Mouse (Mus musculus): Measurements from ENCODE around the gene Hist2h3c2. TPM values are rescaled to one million over a fixed set of nuclear protein-coding genes. Genes with fewer than 3 reads are reported as not detected.
"Not testable (repeated sequence)": the region's sequence is repeated elsewhere in the genome, so short reads cannot be mapped to it uniquely, and the experiment has no call there.

Hist2h3c2 gene
- total RNA-seq, 1 experiment from 2014 or later: 148 TPM

DNA sequence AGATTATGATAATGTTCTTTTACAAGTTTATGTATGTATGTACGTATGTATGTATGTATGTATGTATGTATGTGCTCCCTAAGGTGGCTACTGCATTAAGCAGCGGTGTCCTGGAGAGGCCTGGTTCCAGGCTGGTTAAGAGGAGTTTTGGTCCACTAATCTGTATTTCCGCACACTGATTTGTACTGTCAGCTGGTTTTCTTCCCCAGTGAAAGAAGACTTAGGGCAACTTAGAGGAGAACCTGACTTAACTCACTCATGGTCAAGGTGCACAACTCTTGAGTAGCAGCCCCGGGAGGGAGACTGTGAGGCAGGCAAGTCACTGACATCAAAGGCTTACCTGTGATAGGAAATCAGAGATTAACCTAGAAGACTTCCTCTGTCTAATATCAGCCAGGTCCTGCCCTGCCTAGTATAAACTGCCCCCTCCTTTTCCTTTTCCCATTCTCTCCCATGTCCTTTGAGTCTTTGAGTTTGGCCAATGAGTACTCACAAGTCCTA, 2.0 kb downstream of the Hist2h3c2 start:
- DNase-seq: no peak

DNA sequence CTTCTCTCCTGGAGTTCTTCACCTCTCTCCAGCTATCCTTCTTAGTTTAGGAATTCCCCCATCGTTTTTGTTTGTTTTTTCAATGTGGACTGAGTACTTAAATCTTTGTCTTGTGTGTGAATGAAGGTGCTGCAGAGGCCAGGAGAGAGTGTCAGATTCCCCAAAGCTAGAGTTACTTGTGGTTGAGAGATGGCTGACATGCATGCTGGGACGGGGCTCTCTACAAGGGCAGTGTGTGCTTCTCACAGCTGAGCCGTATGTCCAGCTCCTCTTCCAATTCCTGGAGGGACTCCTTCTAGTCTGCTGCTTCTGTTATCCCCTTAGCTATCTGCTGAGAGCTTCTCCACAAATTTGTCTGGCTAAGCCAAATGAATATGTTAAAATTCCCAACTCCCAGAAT, 3.1 kb downstream of the Hist2h3c2 start:
- no peak for DNase-seq

DNA sequence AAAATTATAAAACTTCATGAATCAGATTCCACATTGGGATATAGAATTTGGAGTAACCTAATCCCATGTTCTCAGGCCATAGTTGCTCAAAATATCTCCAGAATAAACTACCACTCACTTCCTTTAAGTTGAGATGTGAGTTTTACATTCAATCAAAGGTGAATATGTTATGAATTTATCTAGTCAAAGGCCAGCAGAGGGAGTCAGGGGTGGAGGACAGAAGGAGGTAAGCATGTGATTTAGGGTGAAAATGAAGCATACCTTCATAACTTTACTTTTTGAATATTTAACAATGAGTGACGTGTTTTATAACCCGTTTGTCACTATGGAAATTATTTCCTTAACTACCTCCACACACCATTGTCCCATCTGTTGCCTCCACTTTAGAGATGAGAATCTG, 4.0 kb downstream of the Hist2h3c2 start:
- DNase-seq: no peak

DNA sequence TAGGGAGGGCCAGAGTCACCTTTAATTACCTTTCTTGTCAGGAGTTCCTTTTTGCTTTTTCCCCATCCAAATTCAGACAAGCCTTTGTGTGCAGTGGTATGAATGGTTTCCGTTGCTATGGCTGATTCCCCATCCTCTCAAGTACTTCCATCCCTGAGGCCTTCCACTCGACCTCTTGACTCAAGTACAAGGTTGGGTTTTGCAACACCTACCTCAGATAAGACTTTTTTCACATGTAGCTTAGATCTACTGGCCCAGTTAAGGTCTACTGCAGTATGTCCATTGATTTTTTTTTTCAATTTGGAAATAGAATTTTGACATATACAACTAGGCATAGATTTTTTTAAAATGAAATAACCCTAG, 7.2 kb downstream of the Hist2h3c2 start:
- no peak for DNase-seq

DNA sequence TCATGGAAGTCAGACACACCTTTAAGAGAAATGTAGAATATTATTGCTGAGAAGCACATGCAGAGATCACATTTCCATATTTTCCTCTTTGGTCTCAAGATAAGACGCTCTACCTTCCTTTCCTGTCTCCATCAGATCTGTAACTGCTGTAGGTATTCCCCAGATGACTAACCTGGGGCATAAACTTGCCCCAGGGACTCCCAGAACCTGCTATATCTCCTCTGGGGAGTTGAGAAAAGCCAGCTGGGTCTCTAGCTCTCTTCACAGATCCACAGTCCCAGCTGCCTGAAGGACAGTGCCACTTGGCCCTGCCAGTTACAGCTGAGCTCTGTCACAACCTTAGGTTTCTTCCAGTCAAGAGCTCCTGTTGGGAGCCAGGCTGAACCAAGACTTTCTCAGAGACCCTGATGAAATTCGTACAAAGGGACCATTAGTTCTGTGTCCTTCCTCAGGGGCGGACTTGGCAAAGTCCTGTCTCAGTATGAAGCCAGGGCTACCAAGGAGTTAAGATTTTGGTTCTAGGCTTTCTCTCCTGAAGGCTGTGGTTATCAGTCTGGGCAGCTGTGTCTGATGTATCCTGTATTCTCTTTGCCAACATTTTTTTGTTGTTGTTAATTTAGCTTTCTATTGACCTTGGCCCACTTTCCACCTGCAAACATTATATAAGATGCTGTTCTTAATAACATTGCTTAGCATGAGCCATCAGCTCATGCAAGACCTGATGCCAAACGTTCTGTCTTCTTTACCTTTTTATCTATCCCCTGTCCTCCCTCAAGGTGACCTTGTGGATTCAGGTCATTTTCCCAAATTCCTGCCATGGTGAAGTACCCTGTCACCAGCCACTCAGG, 7.8 kb downstream of the Hist2h3c2 start:
- peak; percentile 53 for DNase-seq

DNA sequence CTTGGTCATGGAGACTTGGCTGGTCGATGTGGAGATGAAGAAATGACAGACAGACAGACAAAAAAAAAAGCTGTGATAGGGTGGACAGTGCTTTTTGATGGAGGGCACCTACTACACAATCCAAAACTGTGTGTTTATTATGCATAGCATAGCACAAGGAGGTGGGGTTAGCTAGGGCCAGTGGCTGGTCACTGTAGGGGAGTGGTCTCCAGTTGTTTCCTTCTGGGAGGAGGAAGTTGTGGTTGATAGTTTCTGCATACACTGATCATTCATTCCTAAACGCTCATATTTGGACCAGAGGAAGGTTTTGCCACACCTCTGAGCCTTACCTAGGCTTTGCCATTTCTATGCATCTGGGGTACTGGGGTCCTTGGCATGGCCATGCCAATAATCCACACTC, 8.5 kb downstream of the Hist2h3c2 start:
- DNase-seq: no peak

DNA sequence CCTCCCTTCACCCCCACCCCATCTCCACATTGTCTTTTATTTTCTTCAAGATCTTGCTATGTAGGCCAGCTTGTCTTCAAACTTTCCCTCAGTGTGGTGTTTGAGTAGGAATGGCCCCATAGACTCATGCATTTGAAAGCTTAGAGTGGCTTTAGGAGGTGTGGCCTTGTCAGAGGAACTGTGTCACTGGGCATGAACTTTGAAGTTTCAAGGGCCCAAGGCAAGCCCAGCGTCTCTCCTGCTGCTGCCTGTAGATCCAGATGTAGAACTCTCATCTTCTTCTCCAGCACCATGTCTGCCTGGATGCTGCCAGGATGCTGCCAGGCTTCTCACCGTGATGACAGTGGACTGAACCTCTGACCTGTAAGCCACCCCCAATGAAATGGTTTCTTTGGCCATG, 10.1 kb downstream of the Hist2h3c2 start:
- peak; percentile 35 for DNase-seq

DNA sequence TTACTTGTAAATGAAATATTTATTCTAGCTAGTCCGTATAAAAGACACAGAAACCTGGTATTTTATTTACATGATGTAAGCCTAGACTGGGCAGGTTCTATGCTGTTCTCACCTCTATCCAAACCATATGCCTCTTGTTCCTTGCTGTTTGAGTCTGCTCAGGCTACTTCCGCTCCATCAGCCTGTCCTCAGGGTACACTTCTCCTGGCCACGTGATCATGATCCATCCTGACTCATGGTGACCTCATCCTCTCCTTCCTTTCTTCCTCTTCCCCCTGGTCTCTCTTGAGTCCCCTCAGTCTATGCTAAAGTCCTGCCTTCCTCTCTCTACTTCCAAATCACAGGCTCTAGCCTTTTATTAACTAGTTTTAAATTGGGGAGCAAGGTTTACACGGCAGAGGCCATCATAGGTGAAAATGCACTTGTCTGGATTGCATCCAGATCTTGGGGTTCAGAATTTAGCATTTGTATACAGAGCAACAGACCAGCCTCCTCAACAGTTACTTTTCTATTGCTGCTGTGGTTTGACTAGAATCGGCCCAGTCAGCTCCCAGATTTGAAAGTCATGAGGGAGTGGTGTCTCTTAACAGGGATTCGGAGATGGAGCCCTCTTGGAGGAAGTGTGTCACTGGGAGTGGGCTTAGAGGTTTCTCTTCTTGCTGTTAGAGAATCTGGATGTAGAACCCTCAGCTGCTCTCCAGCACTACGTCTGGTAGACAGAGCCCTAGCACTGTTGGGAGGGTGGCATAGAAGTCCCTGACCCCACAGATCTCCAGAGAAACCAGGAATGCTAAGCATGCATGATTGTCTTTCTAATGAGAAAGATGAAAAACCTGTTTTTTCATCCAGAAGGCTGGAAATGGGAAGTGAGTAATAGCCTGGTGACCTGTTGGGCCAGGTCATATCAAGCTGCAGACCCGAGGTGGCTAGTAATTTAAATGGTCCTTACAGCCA, 12.0 kb downstream of the Hist2h3c2 start:
- peak; percentile 45 for DNase-seq

DNA sequence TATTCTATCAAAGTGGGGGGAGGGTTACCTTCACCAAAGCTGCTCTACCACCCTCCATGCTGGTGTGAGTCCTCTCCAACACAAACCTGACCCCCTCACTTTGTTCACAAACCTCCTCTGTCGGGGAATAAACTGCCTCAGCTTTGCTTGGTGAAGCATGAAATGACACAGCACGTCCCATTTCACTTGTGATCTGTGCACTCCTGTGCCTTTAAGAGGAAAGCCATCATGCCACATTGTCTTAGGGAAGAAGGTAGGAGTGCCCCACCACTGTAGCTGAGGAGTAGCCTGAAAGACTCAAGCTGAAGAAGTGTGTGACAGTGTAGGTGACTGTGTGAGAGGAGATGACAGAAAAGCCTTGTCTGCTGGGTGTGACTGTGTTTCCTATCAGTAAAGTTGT, 13.5 kb downstream of the Hist2h3c2 start:
- DNase-seq: no peak

DNA sequence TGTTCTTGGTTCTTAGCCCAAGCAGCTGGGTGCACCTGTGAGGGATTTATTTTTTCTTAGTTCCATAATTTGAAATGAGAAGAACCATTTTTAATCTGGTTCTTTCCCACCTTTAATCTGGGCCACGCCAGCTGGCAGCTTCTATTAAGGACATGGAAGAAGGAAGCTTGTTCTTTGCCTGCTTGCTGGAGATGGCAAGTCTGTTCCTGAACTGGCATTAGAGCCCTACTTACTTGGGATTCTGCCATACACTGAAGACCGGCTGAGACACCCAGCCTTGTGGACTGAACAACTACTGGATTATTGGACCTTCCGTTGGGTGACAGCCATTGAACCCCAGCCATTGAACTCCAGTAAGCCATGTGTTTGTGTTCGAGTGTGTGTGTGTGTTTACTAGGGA, 16.2 kb downstream of the Hist2h3c2 start:
- DNase-seq: no peak

DNA sequence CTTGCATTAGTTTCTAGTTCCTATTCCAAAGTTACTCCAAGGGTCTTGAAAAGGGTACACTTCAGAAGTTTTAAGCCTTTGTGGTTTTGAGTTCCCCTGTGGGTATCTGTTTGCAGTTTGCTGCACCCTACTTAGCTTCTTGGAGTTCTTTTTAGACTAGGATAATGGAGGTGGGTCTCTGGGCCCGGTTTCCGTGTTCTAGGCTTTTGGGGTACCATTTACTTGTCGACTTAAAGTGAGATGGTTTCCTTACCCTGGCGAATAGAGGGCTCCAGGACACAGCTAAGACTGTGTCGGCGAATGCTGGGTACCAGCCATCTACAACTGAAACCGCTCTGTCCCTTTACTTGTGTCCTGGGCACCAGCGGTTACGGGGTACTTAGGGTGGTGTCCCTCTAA, 17.3 kb downstream of the Hist2h3c2 start:
- DNase-seq: no peak

DNA sequence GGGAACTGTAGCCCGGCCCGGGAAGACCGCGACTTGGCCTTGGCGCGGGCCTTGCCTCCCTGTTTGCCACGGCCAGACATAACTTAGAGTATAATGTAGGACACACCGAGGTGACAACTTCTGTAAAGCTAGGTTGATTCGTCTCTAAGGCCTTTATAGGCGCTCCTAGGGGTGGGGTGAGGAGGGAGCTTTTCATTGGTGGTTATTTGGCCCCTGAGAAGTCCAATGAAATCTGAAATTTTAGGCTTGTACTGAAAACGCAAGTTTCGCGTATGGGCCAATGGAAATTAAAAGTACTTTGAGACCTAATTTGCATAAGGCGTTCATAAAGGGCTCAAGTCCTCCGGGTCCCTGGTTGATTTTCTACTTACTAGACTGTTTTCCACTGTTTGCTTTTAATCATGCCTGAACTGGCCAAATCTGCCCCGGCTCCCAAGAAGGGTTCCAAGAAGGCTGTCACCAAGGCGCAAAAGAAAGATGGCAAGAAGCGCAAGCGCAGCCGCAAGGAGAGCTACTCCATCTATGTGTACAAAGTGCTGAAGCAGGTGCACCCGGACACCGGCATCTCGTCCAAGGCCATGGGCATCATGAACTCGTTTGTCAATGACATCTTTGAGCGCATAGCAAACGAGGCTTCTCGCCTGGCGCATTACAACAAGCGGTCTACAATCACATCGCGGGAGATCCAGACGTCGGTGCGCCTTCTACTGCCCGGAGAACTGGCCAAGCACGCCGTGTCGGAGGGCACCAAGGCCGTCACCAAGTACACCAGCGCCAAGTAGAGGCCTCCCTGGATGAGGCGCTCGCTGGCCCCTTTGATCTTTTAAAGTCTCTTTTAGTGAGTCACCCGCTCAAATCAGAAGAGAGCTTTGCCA, 17.9 kb downstream of the Hist2h3c2 start, which contains the start of the genes Hist2h2ac and Hist2h2be:
Gene Hist2h2ac, minus strand, starts transcription at position 116 of the 875 bp plus-strand sequence.
Gene Hist2h2be, plus strand, starts transcription at position 355 of the 875 bp plus-strand sequence.
- peak; percentile 89 for DNase-seq

DNA sequence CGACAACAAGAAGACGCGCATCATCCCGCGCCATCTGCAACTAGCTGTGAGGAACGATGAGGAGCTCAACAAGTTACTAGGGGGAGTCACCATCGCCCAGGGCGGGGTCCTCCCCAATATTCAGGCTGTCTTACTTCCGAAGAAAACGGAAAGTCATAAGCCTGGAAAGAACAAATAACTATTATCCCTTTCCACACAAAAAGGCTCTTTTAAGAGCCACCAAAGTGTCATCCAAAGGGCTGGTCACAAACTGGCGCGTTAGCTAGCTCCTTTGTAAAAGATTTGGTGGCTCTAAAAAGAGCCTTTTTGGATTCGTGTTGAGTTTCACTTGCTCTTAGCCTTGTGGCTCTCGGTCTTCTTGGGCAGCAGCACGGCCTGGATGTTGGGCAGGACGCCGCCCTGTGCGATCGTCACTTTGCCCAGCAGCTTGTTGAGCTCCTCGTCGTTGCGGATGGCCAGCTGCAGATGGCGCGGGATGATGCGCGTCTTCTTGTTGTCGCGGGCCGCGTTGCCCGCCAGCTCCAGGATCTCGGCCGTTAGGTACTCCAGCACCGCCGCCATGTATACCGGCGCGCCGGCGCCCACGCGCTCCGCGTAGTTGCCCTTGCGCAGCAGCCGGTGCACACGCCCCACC, 18.7 kb downstream of the Hist2h3c2 start:
- not testable (repeated sequence) for DNase-seq

DNA sequence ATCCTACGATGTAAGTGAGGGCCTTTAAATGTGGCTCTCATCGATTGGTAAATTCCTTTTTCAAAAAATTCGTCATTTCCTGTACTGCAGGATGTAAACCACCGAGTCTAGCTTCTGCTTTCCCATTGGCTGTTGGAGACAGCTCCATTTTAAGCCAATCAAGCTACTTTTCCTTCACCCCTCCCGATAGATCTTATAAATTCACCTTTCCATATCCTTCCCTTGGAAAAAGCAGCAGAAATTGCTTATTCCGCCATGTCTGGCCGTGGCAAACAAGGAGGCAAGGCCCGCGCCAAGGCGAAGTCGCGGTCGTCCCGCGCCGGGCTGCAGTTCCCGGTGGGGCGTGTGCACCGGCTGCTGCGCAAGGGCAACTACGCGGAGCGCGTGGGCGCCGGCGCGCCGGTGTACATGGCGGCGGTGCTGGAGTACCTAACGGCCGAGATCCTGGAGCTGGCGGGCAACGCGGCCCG, 19.2 kb downstream of the Hist2h3c2 start, which contains the start of the genes Bola1 and Hist2h2ab:
Gene Bola1, minus strand, starts transcription at position 49 of the 470 bp plus-strand sequence.
Gene Hist2h2ab, plus strand, starts transcription at position 205 of the 470 bp plus-strand sequence.
- DNase-seq: peak; percentile 81

DNA sequence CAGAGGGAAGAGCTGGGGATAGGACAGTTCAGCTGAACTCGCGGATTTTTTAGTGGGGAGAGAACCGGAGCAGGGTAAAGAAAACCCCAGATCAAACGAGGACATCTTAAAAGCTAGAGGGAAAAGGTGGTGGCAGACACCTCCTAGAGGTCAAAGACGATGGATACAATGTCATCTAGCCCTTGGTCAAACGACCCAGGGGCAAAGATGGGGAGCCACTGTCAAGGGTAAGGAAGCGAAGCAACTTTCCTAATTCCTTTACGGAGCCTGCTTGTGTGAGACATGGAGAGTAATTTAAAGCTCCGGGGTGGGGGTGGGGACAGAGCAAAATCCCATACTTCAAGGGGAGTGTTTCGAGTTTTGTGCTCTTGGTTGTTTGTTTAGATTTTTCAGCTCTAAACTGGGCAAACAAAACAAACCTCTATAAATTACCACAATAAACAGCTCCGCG, 19.7 kb downstream of the Hist2h3c2 start:
- peak; percentile 30 for DNase-seq

DNA sequence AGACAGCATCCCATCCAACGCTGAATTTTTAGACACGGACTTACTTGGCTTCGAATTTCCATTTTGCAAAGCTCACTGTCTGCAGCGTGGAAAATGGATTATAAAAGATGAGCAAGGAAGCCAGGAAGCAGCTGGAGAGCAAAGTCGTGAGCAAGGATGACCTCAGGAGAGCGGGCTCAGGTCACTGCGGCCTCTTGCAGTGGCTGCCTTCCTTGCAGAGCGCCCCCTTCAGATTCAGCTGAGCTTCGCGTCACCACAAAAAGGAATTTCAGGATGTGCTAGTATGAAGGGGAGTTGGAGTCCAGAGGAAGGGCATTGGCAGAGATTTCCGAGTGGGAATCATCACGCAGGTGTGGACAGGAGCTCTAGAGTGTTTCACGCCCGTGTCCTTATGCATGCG, 29.7 kb downstream of the Hist2h3c2 start:
- peak; percentile 60 for DNase-seq

DNA sequence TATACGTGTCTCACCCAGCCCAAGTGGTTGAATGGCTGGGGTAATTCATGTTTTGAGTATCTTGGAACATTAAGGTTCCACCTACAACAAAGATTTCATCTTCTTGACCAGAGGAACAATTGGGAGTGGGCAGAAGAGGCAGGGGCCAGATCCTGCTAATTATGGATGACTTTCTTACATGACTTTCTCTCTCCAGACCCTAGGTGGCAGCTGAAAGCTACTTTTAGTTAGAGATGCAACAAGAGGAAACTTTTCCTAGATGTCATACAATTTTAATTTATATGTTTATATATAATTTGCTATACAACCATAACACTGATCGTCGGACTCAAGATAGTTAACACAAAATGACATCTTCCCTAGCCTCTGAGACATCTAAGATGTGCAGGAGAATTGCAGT, 31.1 kb downstream of the Hist2h3c2 start:
- no peak for DNase-seq

DNA sequence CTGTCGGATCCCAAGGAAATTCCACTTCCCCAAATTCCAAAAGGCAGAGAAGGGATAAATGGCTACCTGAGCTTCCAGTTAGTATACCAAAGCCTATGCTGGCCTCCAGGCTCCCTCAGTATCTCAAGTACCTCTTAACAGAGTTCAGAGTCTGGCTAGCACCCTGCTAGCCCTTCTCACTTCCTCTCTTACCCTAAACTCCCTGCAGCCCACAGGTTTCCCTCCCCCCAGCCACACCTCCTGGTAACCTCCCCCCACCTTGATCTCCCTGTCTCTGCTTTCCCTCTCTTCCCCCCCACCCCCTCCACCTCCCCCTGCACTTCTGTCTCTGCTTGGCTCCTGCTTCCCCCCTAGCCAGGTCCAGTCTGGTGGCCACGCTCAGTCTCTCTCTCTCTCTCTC, 39.2 kb downstream of the Hist2h3c2 start:
- DNase-seq: no peak

DNA sequence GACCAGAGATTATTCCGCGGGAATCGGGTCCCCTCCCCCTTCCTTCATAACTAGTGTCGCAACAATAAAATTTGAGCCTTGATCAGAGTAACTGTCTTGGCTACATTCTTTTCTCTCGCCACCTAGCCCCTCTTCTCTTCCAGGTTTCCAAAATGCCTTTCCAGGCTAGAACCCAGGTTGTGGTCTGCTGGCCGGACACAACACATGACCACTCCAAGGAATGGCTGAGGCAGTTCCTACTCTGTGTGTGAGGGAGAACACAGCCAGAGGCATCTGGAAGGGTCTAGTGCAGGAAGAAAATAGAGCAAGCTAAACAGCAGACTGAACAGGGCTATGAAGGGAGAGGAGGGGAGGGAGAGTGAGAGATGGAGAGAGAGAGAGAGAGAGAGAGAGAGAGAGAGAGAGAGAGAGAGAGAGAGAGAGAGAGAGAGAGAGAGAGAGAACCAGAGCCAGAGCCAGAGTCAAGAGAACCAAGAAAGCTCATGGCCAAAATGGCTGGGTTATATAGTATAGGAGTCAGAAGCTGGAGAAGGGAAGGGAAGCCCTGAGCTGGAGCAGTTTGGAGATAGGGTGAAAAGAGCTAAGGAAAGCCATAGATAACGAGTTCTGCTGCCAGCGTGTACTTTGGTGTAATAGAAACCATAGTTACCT, 40.2 kb downstream of the Hist2h3c2 start:
- DNase-seq: not testable (repeated sequence)

DNA sequence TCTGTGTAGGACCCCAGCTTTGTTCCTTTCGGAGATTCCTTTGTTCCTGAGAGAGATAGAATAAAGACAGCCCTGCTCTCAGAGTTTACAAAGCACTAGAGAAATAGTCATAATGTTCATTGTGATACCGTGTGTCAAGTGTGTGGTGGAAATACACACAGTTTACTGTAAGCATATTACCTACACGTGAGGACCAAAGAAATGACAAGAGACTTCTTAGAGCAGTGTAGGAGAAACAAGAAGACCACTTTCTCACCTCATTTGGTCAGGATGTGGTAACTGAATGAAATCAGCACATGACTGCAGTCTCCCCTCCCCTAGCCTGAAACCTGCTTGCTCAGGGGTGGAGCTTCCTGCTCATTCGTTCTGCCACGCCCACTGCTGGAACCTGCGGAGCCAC, 40.7 kb downstream of the Hist2h3c2 start:
- no peak for DNase-seq

All from adrenal gland, postnatal 14 days (tissue).